Mouse (Mus musculus): ENCODE data around the gene Gmppa.

The Gmppa gene

GRCm38 (mm10) chr1:75490785-75491551 is 55.2 kb downstream of the Gmppa start:
- no peak for DNase-seq

GRCm38 (mm10) chr1:75492579-75493170 is 56.9 kb downstream of the Gmppa start:
- no peak for DNase-seq
